Mouse (Mus musculus): ENCODE results near the gene Col6a4.

GRCm38 (mm10) chr9:106081528-106081927 lies 15.1 kb downstream of the Col6a4 start:
- no peak for TF ChIP-seq POLR2A (IDR thresholded peaks at IDR 0.05; ENCODE audit: extremely low read depth, insufficient read depth, low read length)
- TF ChIP-seq CTCF (IDR thresholded peaks at IDR 0.05; ENCODE audit: low read depth, low read length): no peak

Measured in liver, adult 2 months (tissue).